Mouse (Mus musculus) brown adipose tissue, adult 24 weeks (tissue): ENCODE measurements around the gene Ccr1l1. TPM values are rescaled to one million over a fixed set of nuclear protein-coding genes. Genes with fewer than 3 reads are reported as not detected.

ENCODE experiments used
- H3K27ac ChIP-seq: fragments of 200-500 bp; replicated peaks from 2 replicates; pipeline ENCODE4 v1.5.1; 2012; ENCODE audit warnings: low read depth, mild to moderate bottlenecking, low read length
- H3K4me1 ChIP-seq: fragments of 200-500 bp; 2 replicates; pipeline ENCODE4 v1.6.1; 2012; ENCODE audit warnings: low read length, mixed read lengths; ENCODE audit not compliant: control insufficient read depth, insufficient read depth, insufficient read length
- H3K4me3 ChIP-seq: fragments of 200-500 bp; 2 replicates; pipeline ENCODE4 v1.5.1; 2012; ENCODE audit warnings: low read depth, mild to moderate bottlenecking, low read length, moderate library complexity; ENCODE audit not compliant: insufficient read depth
- polyA plus RNA-seq: library from polyadenylated mRNA; stranded (reverse); fragments of >200 nt; gene quantifications from 2 replicates; pipeline ENCODE4 v1.2.4, GENCODE M21; 2012; ENCODE audit not compliant: missing spikeins, insufficient read depth, insufficient read length

The Ccr1l1 gene
- polyA plus RNA-seq, 1 experiment: not detected

DNA sequence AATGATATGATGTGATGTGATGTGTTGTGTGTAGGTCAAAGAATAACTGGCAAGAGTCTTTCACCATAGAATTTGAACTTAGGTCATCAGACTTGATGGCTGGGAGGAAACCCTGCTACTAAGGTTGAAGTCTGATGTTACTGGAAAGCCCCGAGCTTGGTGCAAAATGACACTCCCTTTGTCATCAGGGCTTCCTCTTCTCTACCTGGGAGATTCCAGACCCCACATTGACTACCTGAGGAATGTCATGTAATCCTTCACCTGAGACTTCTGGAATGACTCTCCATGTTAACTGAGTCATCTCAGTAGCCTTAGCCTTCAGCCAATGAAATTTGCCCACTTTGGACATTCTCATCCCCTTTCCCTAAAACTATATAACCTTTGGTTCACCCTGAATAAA, 38.0 kb downstream of the Ccr1l1 start:
- Histone ChIP-seq H3K4me3 (no peak overlapping the region), H3K4me1 (peaks cover 12% of the 10 kb centered on the region; the same call in 1 of the 2 replicates), H3K27ac (no peak overlapping the region)

DNA sequence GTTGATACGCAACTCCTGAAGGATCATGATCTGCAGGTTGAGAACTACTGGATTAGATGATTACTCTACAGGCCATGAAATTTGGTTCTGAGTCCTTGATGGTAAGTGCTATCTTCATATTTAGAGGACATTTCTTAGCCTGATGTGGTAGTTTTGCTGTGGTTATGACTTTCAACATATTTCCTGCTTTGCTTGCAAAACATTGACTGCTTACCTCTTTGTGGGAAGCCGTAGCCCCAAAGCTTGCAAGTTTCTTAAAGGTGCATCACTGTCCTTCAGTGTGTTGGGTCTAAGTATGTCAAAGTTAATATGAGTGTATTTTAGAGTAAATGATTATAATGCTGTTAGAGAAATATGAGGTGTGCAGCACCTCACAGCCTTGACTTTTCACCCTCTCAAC, 40.2 kb downstream of the Ccr1l1 start:
- Histone ChIP-seq H3K4me3 (no peak overlapping the region), H3K27ac (no peak overlapping the region), H3K4me1 (peaks cover 12% of the 10 kb centered on the region; the same call in 1 of the 2 replicates)

DNA sequence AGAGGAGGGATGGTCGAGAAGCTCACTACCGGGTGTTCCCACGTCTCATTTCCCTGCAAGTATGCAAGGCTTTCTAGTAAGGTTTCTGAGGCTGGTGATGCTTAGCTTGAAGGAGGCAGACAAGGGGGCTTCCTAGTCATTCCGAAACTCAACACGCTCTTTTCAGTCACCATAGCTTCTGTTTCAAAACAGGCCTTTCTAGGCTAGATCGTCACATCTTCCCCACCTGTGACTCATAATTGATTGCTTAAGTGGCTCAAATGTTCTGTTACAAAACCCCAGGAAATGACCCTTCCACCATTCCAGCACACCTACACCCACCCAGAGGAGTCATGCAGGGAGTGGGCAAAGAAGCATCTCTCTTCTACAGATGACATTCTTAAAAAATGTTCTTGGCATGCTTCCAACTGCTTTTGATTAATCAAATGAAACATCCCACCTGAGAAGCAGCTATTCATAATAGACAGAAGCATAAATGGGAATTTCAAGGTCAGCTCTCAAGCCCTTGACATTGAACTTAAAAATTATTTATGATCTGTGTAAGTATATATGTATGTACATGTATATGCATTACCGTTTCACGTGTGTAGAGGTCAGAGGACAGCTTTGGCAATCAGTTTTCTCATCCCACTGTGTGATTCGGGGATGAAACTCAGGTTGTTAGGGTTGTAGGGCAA, 41.5 kb downstream of the Ccr1l1 start:
- peaks cover 12% of the 10 kb centered on the region; the same call in 1 of the 2 replicates for H3K4me1 ChIP-seq
- H3K27ac ChIP-seq: no peak overlapping the region
- H3K4me3 ChIP-seq: no peak overlapping the region

DNA sequence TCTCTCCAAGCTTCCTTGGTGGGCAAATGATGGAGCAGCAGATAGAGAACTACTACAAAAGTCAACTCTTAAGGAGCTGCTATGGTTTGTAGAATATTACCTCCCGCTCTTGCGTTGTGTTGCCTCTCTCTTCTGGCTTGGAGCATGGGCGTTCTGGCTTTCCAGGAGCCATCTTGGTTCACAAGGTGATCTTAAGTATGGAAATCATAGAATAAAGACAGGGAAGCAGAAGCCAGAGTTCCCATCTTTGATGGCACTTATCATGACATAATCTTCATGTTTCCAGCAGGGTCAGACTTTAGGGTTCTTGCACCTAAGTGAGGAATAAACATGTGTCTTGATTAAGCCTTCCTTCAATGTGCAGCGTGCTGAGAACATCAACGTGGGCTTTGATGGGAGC, 42.4 kb downstream of the Ccr1l1 start:
- H3K4me3 ChIP-seq: no peak overlapping the region

DNA sequence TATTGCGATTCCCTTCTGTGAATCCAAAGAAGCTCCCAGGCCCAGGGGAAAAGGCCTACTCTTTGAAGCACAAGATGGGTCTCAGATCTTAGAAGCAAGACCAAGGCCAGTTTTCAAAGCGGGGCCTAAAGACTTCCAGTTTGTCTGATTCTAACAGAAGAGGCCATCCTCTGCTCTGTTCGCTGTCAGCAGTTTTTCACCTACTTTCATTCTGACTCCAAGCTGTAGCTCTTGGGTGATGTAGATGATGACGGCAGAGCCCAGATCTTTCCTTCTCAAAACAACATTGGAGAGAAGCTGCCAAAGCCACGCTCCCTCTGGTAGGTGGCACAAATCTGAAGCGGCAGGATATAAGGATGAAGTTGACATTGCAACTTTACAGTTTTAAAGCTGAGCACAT, 42.9 kb downstream of the Ccr1l1 start:
- H3K4me3 ChIP-seq: no peak overlapping the region
- H3K27ac ChIP-seq: no peak overlapping the region
- H3K4me1 ChIP-seq: peaks cover 5% of the 10 kb centered on the region; the same call in 1 of the 2 replicates

More for the DNA sequence above, 42.4 kb downstream of the Ccr1l1 start:
- Histone ChIP-seq H3K27ac (0 out of 2 replicates have a peak overlapping the region, but pooled peaks have one; percentile 14), H3K4me1 (peaks cover 5% of the 10 kb centered on the region; the same call in 1 of the 2 replicates)

DNA sequence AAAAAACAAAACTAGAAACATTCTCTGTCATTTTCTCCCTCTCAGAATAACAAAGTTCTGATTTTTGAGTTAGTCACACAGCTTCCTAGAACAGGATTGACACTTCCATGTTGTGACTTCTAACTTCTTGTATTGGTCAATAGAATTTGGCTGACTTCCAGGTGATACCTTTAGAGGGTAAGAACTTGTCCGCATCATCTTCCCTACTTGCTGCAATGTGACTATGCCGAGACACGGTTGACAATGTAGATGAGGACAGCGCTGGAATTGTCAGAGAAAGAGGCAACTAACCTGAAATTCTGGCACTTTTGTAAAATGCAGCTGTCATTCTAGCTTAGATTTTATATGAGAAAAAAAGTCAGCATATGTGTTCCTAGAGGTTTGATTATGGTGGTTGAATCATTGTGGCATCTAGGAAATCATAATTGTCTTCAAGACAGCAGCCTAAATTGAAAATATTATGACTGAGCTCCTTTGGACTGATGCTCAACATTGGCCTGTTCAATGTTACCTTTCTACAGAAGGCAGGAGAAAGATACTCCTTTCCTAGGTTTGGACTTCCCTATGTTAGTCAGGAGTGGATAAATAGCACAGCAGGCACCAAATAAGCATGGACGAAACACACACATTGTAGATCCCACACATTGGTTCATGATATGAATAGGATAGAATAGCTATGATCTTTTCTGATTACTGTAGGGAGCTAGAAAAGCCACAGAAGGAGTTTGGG, 44.3 kb downstream of the Ccr1l1 start:
- no peak overlapping the region for H3K27ac ChIP-seq
- peaks cover 5% of the 10 kb centered on the region; the same call in 1 of the 2 replicates for H3K4me1 ChIP-seq
- H3K4me3 ChIP-seq: no peak overlapping the region

DNA sequence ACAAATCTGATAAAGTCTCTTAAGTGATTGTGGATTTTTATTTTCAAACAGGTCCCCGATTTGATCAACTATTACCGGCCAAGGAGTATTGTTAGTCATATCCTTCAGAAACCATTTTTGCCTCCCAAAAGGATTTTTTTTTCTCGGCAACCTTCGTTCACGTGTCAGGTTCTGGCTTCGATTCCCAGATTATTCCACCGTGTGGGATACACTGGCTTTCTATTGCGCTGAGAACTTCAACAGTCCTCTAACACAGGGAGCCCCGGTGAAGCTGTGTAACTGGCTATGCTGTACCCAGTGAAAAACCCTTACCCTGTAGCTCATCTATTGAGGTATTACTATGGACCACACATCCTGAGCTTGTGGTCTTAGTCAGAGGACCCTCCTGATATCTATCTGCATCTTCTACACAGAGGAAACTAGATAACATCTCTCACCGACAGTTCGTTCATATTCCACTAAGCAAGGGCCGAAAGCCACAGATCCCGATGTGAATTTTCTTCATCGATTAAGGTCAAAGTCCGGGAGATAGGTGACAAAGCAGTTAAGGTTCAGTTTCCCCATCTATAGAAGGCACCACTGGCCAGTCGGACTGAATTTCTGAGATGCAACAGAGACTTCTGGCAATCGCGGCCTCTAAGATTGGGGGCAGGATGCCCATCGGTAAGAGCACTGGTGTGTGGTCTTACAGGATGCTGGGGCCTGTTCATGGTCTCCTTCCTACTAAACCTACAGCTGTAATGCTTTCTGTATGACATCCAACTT, 45.1 kb downstream of the Ccr1l1 start:
- Histone ChIP-seq H3K4me1 (peaks cover 12% of the 10 kb centered on the region; the same call in 1 of the 2 replicates), H3K27ac (no peak overlapping the region), H3K4me3 (no peak overlapping the region)

DNA sequence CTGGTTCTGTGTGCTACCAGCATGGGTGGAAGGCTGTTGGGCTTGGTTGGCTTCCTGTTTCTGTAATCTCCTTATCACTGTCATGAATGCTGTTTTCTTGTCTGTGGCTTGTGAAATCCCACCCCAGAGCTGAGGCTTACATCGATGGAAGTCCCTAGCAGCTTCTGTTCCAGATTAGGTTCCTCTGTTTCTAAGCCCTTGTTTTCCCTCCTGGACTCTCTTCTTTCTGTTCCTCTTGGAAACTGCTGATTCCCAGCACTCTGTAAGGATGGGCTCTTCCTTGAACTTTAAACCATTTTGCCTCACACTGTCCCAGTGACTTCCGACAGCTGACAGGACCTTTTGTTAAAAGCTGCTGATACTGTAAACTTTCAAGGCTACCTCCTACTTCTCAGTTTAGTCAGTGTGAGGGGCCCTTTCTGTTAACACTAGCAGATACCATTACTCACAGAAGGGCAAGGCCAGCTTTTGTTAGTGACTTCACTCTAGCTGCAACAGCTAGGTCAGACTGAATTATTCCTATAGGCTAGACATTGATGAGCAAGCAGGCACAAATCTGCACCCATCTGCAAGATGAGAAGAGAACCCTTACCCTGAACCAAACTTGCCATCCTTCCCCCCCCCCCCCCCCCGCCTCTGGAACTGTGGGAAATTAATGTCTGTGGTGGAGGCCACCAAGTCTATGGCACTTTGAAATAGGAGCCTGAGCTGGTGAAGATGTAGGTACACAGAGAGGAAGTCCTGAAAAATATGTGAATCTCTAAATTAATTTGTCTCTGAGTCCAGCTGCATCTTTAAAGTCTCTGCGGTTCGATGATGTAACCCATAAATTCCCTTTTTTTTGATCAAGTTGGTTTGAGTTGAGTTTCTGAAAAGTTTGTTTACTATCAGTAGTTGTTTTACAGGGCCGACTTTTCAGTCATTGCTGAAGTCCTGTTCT, 46.2 kb downstream of the Ccr1l1 start:
- peak overlapping the region; percentile 74 for H3K27ac ChIP-seq
- peaks cover 17% of the 10 kb centered on the region; the same call in 1 of the 2 replicates for H3K4me1 ChIP-seq
- H3K4me3 ChIP-seq: no peak overlapping the region

DNA sequence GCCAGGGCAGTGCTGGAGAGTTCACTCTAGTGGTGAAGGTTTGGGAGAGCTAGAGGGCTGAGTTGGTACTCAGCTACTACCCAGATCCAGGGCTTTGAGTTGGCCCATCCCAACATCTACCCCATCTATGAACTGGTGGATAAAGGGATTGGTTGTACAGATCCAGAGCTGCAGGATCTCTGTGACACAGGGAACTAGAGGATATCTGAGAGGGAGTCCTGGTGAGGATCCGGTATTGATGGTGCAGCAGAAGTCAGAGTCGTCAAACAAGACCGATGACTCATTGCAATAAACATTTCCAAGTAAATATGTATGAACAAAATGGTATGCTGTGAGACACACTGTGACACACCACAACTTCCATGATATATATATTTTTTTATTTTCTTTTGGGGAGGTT, 47.3 kb downstream of the Ccr1l1 start:
- Histone ChIP-seq H3K4me3 (no peak overlapping the region), H3K27ac (peak overlapping the region; percentile 63), H3K4me1 (peaks cover 17% of the 10 kb centered on the region; the same call in 1 of the 2 replicates)

DNA sequence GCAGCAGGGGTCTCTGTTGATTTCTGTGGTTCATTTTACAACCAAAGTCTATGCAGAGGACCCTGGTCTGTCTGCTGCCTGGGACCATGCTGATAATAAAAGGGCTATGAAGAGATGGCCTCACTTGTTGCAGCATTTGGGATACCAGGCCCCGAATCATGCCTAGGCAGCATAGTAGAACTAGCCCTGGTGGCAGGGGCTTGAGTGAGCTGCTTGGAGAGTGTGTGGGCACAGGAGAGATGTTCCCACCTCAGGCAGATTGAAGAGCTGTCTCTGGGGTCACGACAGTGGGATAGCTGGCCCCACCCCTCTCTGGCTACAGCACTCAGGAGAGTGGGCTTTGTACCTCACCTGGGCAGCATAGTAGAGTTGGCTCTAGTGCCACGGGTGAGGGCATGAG, 47.7 kb downstream of the Ccr1l1 start:
- Histone ChIP-seq H3K4me3 (no peak overlapping the region), H3K27ac (peak overlapping the region; percentile 63), H3K4me1 (peaks cover 17% of the 10 kb centered on the region; the same call in 1 of the 2 replicates)

DNA sequence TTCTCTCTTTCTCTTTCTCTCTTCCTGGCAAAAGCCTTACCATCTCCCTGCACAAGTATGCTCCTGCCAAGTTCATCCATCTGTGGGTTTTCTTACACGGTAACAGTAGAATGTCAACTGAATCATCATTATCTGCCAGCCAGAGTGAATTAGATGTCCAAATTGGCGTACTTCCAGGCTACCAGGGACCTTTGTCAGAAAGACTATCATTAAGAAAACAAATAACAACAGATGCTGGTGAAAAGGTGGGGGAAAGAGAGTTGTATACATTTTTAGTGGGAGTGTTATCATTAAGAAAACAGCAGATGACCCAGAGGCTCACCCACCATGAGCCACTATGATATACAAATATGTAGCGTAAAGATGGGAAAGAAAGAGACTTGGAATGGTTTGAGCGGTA, 48.3 kb downstream of the Ccr1l1 start:
- no peak overlapping the region for H3K27ac ChIP-seq
- no peak overlapping the region for H3K4me3 ChIP-seq
- peaks cover 17% of the 10 kb centered on the region; the same call in 1 of the 2 replicates for H3K4me1 ChIP-seq

DNA sequence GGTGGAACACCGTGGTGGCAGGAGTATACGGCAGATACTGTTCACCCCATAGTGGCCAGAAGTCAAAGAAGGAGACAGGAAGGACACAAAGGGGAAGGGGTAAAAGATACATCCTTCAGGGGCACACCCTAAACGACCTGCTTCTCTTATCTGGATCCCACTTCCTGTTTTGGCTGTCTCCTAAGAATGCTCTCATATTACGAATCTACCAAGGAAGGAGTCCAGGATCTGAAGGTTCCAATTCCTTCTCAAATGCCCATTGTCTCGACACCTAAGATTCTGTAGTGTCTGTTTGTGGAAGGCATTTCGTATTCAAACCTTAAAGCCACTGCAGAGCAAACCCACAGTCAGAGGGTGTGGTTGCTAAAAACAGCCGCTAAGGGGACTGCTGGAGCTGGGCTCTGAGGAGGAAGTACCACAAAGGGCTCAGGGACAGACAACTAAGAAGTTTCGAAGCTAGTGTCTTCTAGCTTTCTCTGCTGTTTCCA, 49.4 kb downstream of the Ccr1l1 start:
- Histone ChIP-seq H3K4me1 (peaks cover 17% of the 10 kb centered on the region; the same call in 1 of the 2 replicates), H3K4me3 (no peak overlapping the region), H3K27ac (peak overlapping the region; percentile 86)

DNA sequence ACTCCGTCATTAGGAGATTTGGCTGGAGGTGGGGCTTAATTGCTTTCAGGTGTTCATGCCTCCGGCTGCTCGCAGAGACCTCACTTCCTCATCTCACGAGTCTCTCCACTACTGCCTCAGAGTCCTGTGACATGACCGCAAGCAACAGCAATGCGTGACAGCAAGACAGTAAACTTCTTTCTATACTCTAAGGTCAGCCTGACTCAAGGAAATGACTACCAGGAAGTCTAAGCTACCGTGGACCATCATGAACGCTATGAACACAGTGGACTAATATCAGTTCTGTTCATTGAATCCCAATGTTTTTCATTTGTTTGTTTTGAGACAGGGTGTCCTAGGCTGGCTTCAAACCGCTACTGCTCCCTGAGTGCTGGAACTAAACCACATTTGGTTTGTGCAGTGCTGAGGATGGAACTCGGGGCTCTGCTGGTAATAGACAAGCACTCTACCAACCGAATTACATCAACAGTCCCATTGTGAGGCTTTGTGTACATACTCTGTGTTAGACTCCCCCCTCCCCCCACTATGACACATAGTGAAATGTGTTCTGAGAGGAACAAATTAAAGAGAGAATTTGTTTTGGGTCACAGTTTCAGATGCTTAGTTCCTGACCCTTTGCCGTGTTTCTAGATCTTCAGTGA, 50.0 kb downstream of the Ccr1l1 start:
- H3K27ac ChIP-seq: peak overlapping the region; percentile 86
- H3K4me3 ChIP-seq: no peak overlapping the region
- H3K4me1 ChIP-seq: peaks cover 17% of the 10 kb centered on the region; the same call in 1 of the 2 replicates
